Mouse (Mus musculus) yolk sac, embryonic 10.5 days (tissue): Measurements from ENCODE around the gene Tapbpl.
A peak's percentile ranks its signal among the peaks of the same experiment; 100 is the strongest.

Experiments
- DNase-seq: peaks from one replicate; pipeline ENCODE4 v3.0.0-alpha.2; 2017; ENCODE audit warnings: low spot score

Gene Tapbpl

GRCm38 (mm10) chr6:125239547-125239946 lies 7.9 kb upstream of the Tapbpl start:
- DNase-seq = no peak

- DNase-seq = no peak
Observed at GRCm38 (mm10) chr6:125238396-125238795, 6.7 kb upstream of the Tapbpl start.

GRCm38 (mm10) chr6:125237421-125237820 lies 5.8 kb upstream of the Tapbpl start:
- DNase-seq = no peak

GRCm38 (mm10) chr6:125236782-125237181 lies 5.1 kb upstream of the Tapbpl start, which contains the start of gene Cd27:
Cd27 (minus strand) TSS chr6:125237010.
- DNase-seq = no peak

- DNase-seq = no peak
Observed at GRCm38 (mm10) chr6:125236341-125236740, 4.7 kb upstream of the Tapbpl start.

- no peak for DNase-seq
Observed at GRCm38 (mm10) chr6:125234520-125234828, 2.8 kb upstream of the Tapbpl start.

GRCm38 (mm10) chr6:125233816-125234519 lies 2.3 kb upstream of the Tapbpl start:
- DNase-seq = no peak

- no peak for DNase-seq
Observed at GRCm38 (mm10) chr6:125232516-125232915, 856 bp upstream of the Tapbpl start.

GRCm38 (mm10) chr6:125232045-125232437 lies 381 bp upstream of the Tapbpl start:
- no peak for DNase-seq

- DNase-seq = no peak
Observed at GRCm38 (mm10) chr6:125230571-125230970, 1.1 kb downstream of the Tapbpl start.

- DNase-seq = no peak
Observed at GRCm38 (mm10) chr6:125225518-125226115, 6.0 kb downstream of the Tapbpl start.

GRCm38 (mm10) chr6:125222577-125222976 lies 9.1 kb downstream of the Tapbpl start:
- no peak for DNase-seq

GRCm38 (mm10) chr6:125222146-125222545 lies 9.5 kb downstream of the Tapbpl start:
- no peak for DNase-seq

GRCm38 (mm10) chr6:125221115-125221745 lies 10.4 kb downstream of the Tapbpl start:
- DNase-seq = no peak

- DNase-seq = peak; percentile 29
Observed at GRCm38 (mm10) chr6:125218963-125219362, 12.7 kb downstream of the Tapbpl start.

- no peak for DNase-seq
Observed at GRCm38 (mm10) chr6:125217899-125218298, 13.8 kb downstream of the Tapbpl start.

GRCm38 (mm10) chr6:125216898-125217297 lies 14.8 kb downstream of the Tapbpl start:
- no peak for DNase-seq

- DNase-seq = peak; percentile 96
Observed at GRCm38 (mm10) chr6:125215148-125215954, 16.3 kb downstream of the Tapbpl start, which contains the start of gene Vamp1. Vamp1 (plus strand) TSS chr6:125215551.

GRCm38 (mm10) chr6:125213715-125214114 lies 17.9 kb downstream of the Tapbpl start:
- no peak for DNase-seq

- no peak for DNase-seq
Observed at GRCm38 (mm10) chr6:125213129-125213528, 18.5 kb downstream of the Tapbpl start.

- DNase-seq = no peak
Observed at GRCm38 (mm10) chr6:125212621-125213020, 19.0 kb downstream of the Tapbpl start.

- no peak for DNase-seq
Observed at GRCm38 (mm10) chr6:125210436-125210835, 21.2 kb downstream of the Tapbpl start.
